Mouse (Mus musculus): ENCODE data around the gene Dnah14.

GRCm38 (mm10) chr1:181860659-181861058, 284.3 kb downstream of the Dnah14 start:
- TF ChIP-seq POLR2A (IDR thresholded peaks at IDR 0.05; ENCODE audit: extremely low read depth, insufficient read depth, low read length) = no peak
- TF ChIP-seq CTCF (IDR thresholded peaks at IDR 0.05; ENCODE audit: extremely low read depth, insufficient read depth, low read length) = no peak
